ENCODE assay signal across 8 mouse cellular contexts in genomic region chr6:72244144-72244549, GRCm38 (mm10). TPM values are rescaled to one million over a fixed set of nuclear protein-coding genes. Genes with fewer than 3 reads are reported as not detected.
DNase-seq lines count a peak whose midpoint lies in the region; ATAC-seq and TF ChIP-seq lines count a peak whose summit lies in the region.

No protein-coding gene starts in this region.

- no peaks in the 10 kb centered on the region for H3K36me3 ChIP-seq in hindbrain, embryonic 10.5 days
- H3K36me3 ChIP-seq in hindbrain, embryonic 11.5 days (ENCODE audit: control insufficient read depth, insufficient read depth, low read length), result no peaks in the 10 kb centered on the region
- no peaks in the 10 kb centered on the region for H3K36me3 ChIP-seq in forebrain, embryonic 12.5 days (replicated peaks)
- no peaks in the 10 kb centered on the region for H3K36me3 ChIP-seq in heart, embryonic 13.5 days
- no peaks in the 10 kb centered on the region for H3K36me3 ChIP-seq in limb, embryonic 14.5 days (ENCODE audit: control insufficient read depth, insufficient read depth, low read length)

- peak overlapping the region; percentile 2; the same call in 1 of the 2 replicates for H3K27ac ChIP-seq in hindbrain, embryonic 10.5 days
- H3K27ac ChIP-seq in hindbrain, embryonic 11.5 days (ENCODE audit: low read depth, low read length), result no peak overlapping the region
- peak overlapping the region; percentile 76 for H3K27ac ChIP-seq in forebrain, embryonic 12.5 days
- H3K27ac ChIP-seq in heart, embryonic 13.5 days (replicated peaks), result peak overlapping the region; percentile 97
- peak overlapping the region; percentile 82 for H3K27ac ChIP-seq in limb, embryonic 14.5 days (replicated peaks; ENCODE audit: low read depth, low read length)

- H3K9ac ChIP-seq in hindbrain, embryonic 11.5 days (ENCODE audit: low read depth, low read length), result no peak overlapping the region
- H3K9ac ChIP-seq in forebrain, embryonic 12.5 days, result no peak overlapping the region
- peak overlapping the region; percentile 61 for H3K9ac ChIP-seq in heart, embryonic 13.5 days
- no peak overlapping the region for H3K9ac ChIP-seq in limb, embryonic 14.5 days (ENCODE audit: low read depth, low read length, severe bottlenecking)

- no peak for TF ChIP-seq POLR2A in limb, embryonic 14.5 days (IDR thresholded peaks at IDR 0.05; ENCODE audit: borderline replicate concordance, extremely low read depth, insufficient read depth, insufficient read length)

- 52% methylated on average over 9 of the region's 9 CpGs for WGBS in hindbrain, embryonic 10.5 days
- WGBS in hindbrain, embryonic 11.5 days, result 42% methylated on average over 9 of the region's 9 CpGs
- 45% methylated on average over 9 of the region's 9 CpGs for WGBS in forebrain, embryonic 12.5 days
- 7% methylated on average over 9 of the region's 9 CpGs for WGBS in heart, embryonic 13.5 days
- 8% methylated on average over 9 of the region's 9 CpGs for WGBS in limb, embryonic 14.5 days

- ATAC-seq in hindbrain, embryonic 11.5 days (ENCODE audit: low FRiP score), result no peak
- 0 out of 2 replicates have a peak, but pooled peaks have one; percentile 34 for ATAC-seq in forebrain, embryonic 12.5 days (ENCODE audit: low FRiP score)
- peak; percentile 22; the same call in 1 of the 2 replicates for ATAC-seq in heart, embryonic 13.5 days (ENCODE audit: extremely low read depth, insufficient number of reproducible peaks, low FRiP score, low TSS enrichment)
- ATAC-seq in limb, embryonic 14.5 days (ENCODE audit: low FRiP score, low read depth), result peak; percentile 69
- ATAC-seq in CD4-positive, CD25-positive, alpha-beta regulatory T cell, adult 4 months, result no peak

- peaks cover 28% of the 10 kb centered on the region for H3K27me3 ChIP-seq in hindbrain, embryonic 10.5 days (ENCODE audit: insufficient read depth, poor library complexity, severe bottlenecking)
- no peaks in the 10 kb centered on the region; the same call in 1 of the 2 replicates for H3K27me3 ChIP-seq in hindbrain, embryonic 11.5 days (ENCODE audit: control insufficient read depth, insufficient read depth, low read length)
- peaks cover 26% of the 10 kb centered on the region for H3K27me3 ChIP-seq in forebrain, embryonic 12.5 days
- H3K27me3 ChIP-seq in heart, embryonic 13.5 days (replicated peaks), result 0 out of 2 replicates have a peak, but pooled peaks cover 5% of the 10 kb centered on the region
- no peaks in the 10 kb centered on the region for H3K27me3 ChIP-seq in limb, embryonic 14.5 days (ENCODE audit: control insufficient read depth, insufficient read depth, low read length)

- no peak overlapping the region for H3K4me2 ChIP-seq in hindbrain, embryonic 11.5 days (replicated peaks; ENCODE audit: low read depth, low read length)
- H3K4me2 ChIP-seq in forebrain, embryonic 12.5 days, result no peak overlapping the region
- H3K4me2 ChIP-seq in heart, embryonic 13.5 days, result peak overlapping the region; percentile 35
- 0 out of 2 replicates have a peak overlapping the region, but pooled peaks have one; percentile 3 for H3K4me2 ChIP-seq in limb, embryonic 14.5 days (replicated peaks; ENCODE audit: low read depth, low read length, severe bottlenecking)

- peaks cover 38% of the 10 kb centered on the region for H3K4me1 ChIP-seq in hindbrain, embryonic 10.5 days (replicated peaks)
- no peaks in the 10 kb centered on the region for H3K4me1 ChIP-seq in hindbrain, embryonic 11.5 days (replicated peaks; ENCODE audit: control insufficient read depth, insufficient read depth, low read length)
- H3K4me1 ChIP-seq in forebrain, embryonic 12.5 days, result peaks cover 12% of the 10 kb centered on the region
- peaks cover 72% of the 10 kb centered on the region for H3K4me1 ChIP-seq in heart, embryonic 13.5 days
- H3K4me1 ChIP-seq in limb, embryonic 14.5 days (ENCODE audit: control insufficient read depth, insufficient read depth, low read length), result peaks cover 66% of the 10 kb centered on the region

- H3K4me3 ChIP-seq in hindbrain, embryonic 10.5 days, result no peak overlapping the region
- H3K4me3 ChIP-seq in hindbrain, embryonic 11.5 days (ENCODE audit: low read depth, low read length), result no peak overlapping the region
- no peak overlapping the region for H3K4me3 ChIP-seq in forebrain, embryonic 12.5 days (replicated peaks)
- H3K4me3 ChIP-seq in heart, embryonic 13.5 days, result no peak overlapping the region
- H3K4me3 ChIP-seq in limb, embryonic 14.5 days (replicated peaks; ENCODE audit: low read length), result no peak overlapping the region

- H3K9me3 ChIP-seq in hindbrain, embryonic 10.5 days, result no peaks in the 10 kb centered on the region
- no peaks in the 10 kb centered on the region for H3K9me3 ChIP-seq in hindbrain, embryonic 11.5 days (ENCODE audit: control insufficient read depth, low read length)
- H3K9me3 ChIP-seq in forebrain, embryonic 12.5 days, result no peaks in the 10 kb centered on the region
- no peaks in the 10 kb centered on the region for H3K9me3 ChIP-seq in heart, embryonic 13.5 days
- no peaks in the 10 kb centered on the region for H3K9me3 ChIP-seq in limb, embryonic 14.5 days (ENCODE audit: control insufficient read depth, low read length)

- no peak for DNase-seq in hindbrain, embryonic 10.5 days (ENCODE audit: low spot score)
- DNase-seq in hindbrain, embryonic 11.5 days (ENCODE audit: low spot score), result no peak
- DNase-seq in kidney, postnatal 14 days, result peak; percentile 95
- peak; percentile 93 for DNase-seq in limb, embryonic 14.5 days (ENCODE audit: low spot score)
- peak; percentile 88 for DNase-seq in ovary, adult 18-20 months (ENCODE audit: low spot score)

RNA-seq across cellular contexts. Expression of gene Atoh8, which starts 8.8 kb away (rescaled TPM):
- polyA plus RNA-seq in hindbrain, embryonic 10.5 days (2016; fragmentation: Nextera tagmentation; extraction: Ambion mirVana), result 15.9 and 16.6 TPM in 2 replicates
- polyA plus RNA-seq in hindbrain, embryonic 11.5 days (2014; fragmentation: Nextera tagmentation; extraction: Ambion mirVana), result 9.2 and 9.6 TPM in 2 replicates
- polyA plus RNA-seq in forebrain, embryonic 12.5 days (2016; fragmentation: Nextera tagmentation; extraction: Ambion mirVana), result 6.5 and 7.5 TPM in 2 replicates
- 13.3 and 13.7 TPM in 2 replicates for polyA plus RNA-seq in heart, embryonic 13.5 days (2015; fragmentation: Nextera tagmentation; extraction: Ambion mirVana)
- polyA plus RNA-seq in limb, embryonic 14.5 days (2012; rRNA removed), result 19.8 and 26.5 TPM in 2 replicates
- 15.1 and 19.5 TPM in 2 replicates for polyA plus RNA-seq in limb, embryonic 14.5 days (2014; fragmentation: Nextera tagmentation; extraction: Ambion mirVana)
- polyA plus RNA-seq in CD4-positive, CD25-positive, alpha-beta regulatory T cell, adult 4 months (2017; shearing (Covaris generic)), result not detected

Comparison
In these comparisons a context has a peak if more than half of its experiments do, and no peak if none do; other contexts are left out.
1. DNase-seq: peak in kidney, postnatal 14 days (single experiment), limb, embryonic 14.5 days (single experiment) and ovary, adult 18-20 months (single experiment); none in hindbrain, embryonic 10.5 days (single experiment) and hindbrain, embryonic 11.5 days (single experiment).
2. ATAC-seq: peak in forebrain, embryonic 12.5 days (single experiment), heart, embryonic 13.5 days (single experiment) and limb, embryonic 14.5 days (single experiment); none in hindbrain, embryonic 11.5 days (single experiment) and CD4-positive, CD25-positive, alpha-beta regulatory T cell, adult 4 months (single experiment).
3. H3K4me2 ChIP-seq: peak in heart, embryonic 13.5 days (single experiment) and limb, embryonic 14.5 days (single experiment); none in hindbrain, embryonic 11.5 days (single experiment) and forebrain, embryonic 12.5 days (single experiment).